Mouse (Mus musculus) G1E-ER4 (cell line): Measurements from ENCODE around the gene Map3k9. TPM values are rescaled to one million over a fixed set of nuclear protein-coding genes. Genes with fewer than 3 reads are reported as not detected.

ENCODE experiments used
- GATA1 ChIP-seq: IDR thresholded peaks from one replicate; pipeline ENCODE4 v1.8.0; 2012; ENCODE audit warnings: low read length, inconsistent platforms
- polyA plus RNA-seq: library from polyadenylated mRNA; stranded (reverse); fragments of >175 nt; gene quantifications from 2 replicates; pipeline ENCODE4 v1.2.3, GENCODE M21; 2012

Map3k9 gene
- polyA plus RNA-seq, 1 experiment: not detected

- TF ChIP-seq GATA1: no peak
These were observed 29.9 kb downstream of the Map3k9 start for GRCm38 (mm10) chr12:81751116-81751515.

- no peak for TF ChIP-seq GATA1
These were observed 32.1 kb downstream of the Map3k9 start for GRCm38 (mm10) chr12:81748918-81749317.

GRCm38 (mm10) chr12:81748021-81748576 lies 32.9 kb downstream of the Map3k9 start:
- TF ChIP-seq GATA1: no peak

- TF ChIP-seq GATA1: no peak
These were observed 34.5 kb downstream of the Map3k9 start for GRCm38 (mm10) chr12:81746400-81747024.

- TF ChIP-seq GATA1: no peak
These were observed 45.5 kb downstream of the Map3k9 start for GRCm38 (mm10) chr12:81735246-81736070.

- no peak for TF ChIP-seq GATA1
These were observed 54.6 kb downstream of the Map3k9 start for GRCm38 (mm10) chr12:81726246-81726822.

GRCm38 (mm10) chr12:81724776-81725175 lies 56.2 kb downstream of the Map3k9 start:
- no peak for TF ChIP-seq GATA1

- TF ChIP-seq GATA1: no peak
These were observed 57.6 kb downstream of the Map3k9 start for GRCm38 (mm10) chr12:81723375-81723774.

GRCm38 (mm10) chr12:81719715-81720114 lies 61.3 kb downstream of the Map3k9 start:
- no peak for TF ChIP-seq GATA1

GRCm38 (mm10) chr12:81719161-81719560 lies 61.8 kb downstream of the Map3k9 start:
- no peak for TF ChIP-seq GATA1

- no peak for TF ChIP-seq GATA1
These were observed 68.4 kb downstream of the Map3k9 start for GRCm38 (mm10) chr12:81712618-81713017.

GRCm38 (mm10) chr12:81702903-81703302 lies 78.1 kb downstream of the Map3k9 start:
- no peak for TF ChIP-seq GATA1

- TF ChIP-seq GATA1: no peak
These were observed 83.0 kb downstream of the Map3k9 start for GRCm38 (mm10) chr12:81698011-81698410.

GRCm38 (mm10) chr12:81691177-81691730 lies 89.7 kb downstream of the Map3k9 start:
- TF ChIP-seq GATA1: no peak

- no peak for TF ChIP-seq GATA1
These were observed 90.2 kb downstream of the Map3k9 start for GRCm38 (mm10) chr12:81690751-81691150.

GRCm38 (mm10) chr12:81690111-81690510 lies 90.9 kb downstream of the Map3k9 start:
- TF ChIP-seq GATA1: no peak
